Mouse (Mus musculus) c-Kit-negative CD71-positive TER-119-positive erythroid progenitor cells, embryonic 14.5 days (primary cell): ENCODE measurements around the gene Themis2.
"Not testable (repeated sequence)": the region's sequence is repeated elsewhere in the genome, so short reads cannot be mapped to it uniquely, and the experiment has no call there.

Source experiments
- DNase-seq: peaks from one replicate; pipeline ENCODE4 v3.0.0-alpha.2; 2013; ENCODE audit warnings: low read depth, low spot score

Themis2 gene

GRCm38 (mm10) chr4:132752992-132753391, 43.2 kb downstream of the Themis2 start:
- no peak for DNase-seq

DNA sequence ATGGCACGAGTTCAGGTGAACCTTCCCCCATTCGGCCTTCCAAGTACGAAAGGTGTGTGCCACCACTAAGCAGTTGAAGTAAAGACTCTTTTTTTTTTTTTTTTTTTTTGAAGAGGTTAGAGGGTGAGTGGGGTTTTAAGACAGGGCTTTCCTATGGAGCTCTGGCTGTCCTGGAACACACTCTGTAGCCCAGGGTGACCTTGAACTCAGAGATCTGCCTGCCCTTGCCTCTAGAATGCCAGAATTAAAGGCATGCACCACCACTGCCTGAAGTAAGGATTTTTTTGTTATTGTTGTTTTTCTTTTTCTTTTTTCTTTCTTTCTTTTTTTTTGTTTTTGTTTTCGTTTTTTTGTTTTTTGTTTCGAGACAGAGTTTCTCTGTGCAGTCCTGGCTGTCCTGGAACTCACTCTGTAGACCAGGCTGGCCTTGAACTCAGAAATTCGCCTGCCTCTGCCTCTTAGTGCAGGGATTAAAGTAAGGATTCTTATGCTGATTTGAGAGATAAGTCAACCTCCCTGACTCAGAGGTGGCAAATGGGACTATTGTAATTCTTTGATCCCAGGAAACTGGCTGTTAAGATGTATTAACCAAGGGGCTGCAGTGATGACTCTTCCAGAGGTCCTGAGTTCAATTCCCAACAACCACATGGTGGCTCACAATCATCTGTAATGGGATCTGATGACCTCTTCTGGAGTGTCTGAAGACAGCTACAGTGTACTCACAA, 46.8 kb downstream of the Themis2 start:
- DNase-seq, result no peak

DNA sequence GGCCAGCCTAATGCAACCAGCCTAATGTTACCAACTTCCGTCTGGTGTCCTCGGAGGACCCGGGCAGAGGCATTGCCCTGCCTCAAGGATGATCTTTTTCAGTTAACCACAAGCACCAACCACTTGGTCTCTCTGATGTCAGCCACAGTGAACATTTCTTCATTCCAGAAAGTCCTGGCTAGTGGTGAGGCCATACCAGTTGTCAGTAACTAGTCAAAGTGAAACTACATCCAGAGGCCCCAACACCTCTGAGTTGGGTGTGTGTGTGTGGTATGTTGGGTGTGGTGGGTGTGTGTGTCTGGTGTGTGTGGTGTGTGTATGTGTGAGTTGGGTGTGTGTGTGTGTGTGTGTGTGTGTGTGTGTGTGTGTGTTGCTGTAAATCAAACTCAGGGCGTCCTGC, 47.4 kb downstream of the Themis2 start:
- no peak for DNase-seq

- DNase-seq, result no peak
These were observed 48.4 kb downstream of the Themis2 start for GRCm38 (mm10) chr4:132747664-132748259.

DNA sequence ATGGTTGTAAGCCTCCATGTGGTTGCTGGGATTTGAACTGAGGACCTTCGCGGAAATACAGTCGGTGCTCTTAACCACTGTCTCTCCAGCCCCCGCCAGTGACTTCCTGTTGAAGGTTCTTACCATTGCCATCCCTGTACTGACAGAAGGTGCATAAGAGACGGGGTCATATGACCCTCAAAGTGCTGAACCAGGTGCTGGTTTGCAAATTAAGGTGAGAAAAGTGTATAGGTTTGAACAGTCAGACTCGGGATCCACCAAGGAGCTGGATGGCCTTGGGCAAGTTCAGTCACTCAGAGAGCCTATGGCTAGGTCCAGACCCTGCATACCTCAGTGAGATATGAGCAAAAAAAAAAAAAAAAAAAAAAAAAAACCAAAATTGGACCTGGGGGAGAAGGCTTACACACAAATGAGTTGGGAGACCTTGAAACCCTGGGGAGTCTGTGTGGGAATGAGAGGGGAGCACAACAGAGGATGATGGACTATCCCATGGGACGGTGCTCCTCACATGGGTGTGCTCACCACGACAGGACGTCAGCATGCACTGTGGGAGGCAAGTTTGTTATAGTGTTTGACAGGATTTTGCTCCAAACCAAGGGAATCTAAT, 49.2 kb downstream of the Themis2 start:
- DNase-seq, result no peak

- DNase-seq, result no peak
These were observed 51.9 kb downstream of the Themis2 start for GRCm38 (mm10) chr4:132743992-132744911.

GRCm38 (mm10) chr4:132741491-132741890, 54.7 kb downstream of the Themis2 start:
- DNase-seq, result no peak

DNA sequence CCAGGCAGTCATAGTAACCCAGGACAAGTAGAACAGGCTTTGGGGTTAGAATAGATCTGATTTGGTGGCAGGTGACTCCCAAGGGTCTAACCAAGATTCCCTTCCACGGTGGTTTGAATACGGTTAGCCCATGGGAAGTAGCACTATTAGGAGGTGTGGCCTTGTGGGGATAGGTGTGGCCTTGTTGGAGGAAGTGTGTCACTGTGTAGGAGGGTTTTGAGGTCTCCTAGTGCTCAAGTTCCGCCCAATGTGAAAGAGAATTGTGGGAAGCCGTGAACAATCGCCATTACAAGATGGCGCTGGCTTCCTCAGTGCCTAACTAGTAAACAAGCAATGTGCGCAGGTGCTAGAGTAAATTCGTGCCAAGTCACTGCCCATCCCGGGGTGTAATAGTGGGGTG, 59.0 kb downstream of the Themis2 start:
- DNase-seq, result not testable (repeated sequence)

DNA sequence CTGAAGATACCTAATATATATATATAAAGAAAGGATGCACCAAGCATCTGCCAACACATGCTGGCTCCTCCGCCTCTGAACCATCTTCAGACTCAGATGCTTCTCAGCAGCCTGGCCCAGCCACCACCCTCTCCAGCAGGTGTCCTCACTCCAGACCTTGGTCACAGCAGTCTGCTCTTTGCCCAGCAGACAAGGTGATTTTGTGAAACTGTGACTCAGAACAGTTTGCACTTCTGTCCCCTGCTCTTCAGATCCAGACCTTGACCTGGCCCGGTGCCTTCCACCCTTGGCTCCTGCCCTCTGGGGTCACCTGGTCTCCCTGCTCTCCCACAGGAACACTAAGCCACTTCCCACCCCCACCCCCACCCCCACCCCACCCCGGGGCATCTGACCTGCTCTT, 60.3 kb downstream of the Themis2 start:
- no peak for DNase-seq

- no peak for DNase-seq
These were observed 60.8 kb downstream of the Themis2 start for GRCm38 (mm10) chr4:132735389-132735788.

DNA sequence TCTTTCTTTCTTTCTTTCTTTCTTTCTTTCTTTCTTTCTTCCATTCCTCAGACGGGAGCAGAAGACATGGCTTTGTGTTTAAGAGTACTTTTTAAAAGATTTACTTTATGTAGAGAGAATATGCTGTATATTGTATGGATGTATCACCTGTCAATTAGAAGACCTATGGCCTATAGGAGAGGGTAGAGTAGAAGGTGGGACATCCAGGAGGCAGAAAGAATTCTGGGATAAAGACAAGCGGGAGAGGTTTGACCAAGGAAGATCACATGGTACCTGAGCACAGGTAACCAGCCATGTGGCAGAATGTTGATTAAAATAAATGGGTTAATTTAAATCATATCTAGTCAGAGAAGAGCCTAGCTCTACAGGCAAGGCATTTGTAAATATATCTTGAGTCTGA, 61.4 kb downstream of the Themis2 start:
- no peak for DNase-seq

DNA sequence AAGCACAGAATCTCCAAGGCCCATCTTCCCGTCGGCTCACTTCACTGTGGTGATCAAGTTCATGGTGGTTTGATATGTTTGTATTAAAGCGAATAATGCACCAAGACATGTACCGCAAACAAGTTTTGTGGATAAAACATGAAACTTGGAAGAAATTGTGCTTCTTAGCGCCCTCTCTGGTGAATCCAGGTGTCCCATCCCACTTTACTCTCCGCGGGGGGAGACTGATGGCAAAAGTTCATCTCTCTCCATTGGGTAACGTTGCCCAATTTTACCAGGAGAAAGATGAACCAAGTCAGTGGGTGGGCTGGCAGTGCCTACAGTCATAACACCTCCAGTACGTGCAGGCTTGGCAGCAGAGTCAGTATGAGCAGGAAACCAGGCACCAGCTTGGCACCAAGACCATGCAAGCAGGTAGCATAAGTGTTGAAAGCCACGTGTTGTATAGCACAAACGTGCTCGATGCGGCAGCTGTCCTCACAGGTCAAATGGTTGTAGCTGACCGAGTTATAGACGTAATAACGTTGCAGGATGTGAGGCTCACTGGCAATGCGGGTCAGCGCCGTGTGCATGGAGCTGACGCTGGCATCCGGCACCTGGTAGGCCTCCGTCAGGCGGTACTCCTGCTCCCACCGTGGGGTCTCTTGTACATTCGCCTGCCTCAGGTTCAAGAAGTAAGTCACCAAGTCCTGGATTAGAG, 63.0 kb downstream of the Themis2 start:
- no peak for DNase-seq

DNA sequence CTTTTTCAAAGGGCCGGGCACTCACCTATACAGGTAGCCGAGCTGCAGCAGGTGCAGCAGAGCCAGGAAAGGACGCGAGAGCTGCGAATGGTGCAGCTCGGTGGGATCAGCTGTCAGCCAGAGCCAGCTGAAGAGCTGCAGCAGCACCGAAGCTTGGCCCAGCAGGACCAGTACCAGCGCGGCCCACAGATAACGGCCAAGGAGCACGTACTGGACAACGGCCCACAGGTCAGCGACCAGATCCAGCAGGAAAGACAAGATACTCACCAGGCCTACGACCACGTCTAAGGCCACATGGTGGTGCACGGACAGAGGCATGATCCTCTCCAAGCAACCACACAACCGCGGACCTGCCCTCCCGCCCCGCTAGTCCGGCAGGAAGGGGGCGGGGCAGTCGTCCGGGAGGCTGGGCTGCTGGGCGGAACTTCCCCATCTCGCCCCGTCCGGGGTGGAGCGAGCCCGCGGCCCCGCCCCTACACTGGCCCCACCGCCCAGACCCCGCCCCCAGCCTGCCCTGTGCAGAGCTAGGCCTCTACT, 64.0 kb downstream of the Themis2 start, which contains the start of gene Xkr8:
Xkr8 (minus strand) TSS at position 399 of the 537 bp plus-strand sequence.
- DNase-seq, result peak; percentile 56
